Mouse (Mus musculus) forebrain, embryonic 13.5 days (tissue): ENCODE results near the gene Dhh. TPM values are rescaled to one million over a fixed set of nuclear protein-coding genes. Genes with fewer than 3 reads are reported as not detected.

ENCODE experiments used
- ATAC-seq: fragments of 200-750 bp; cut with Nextera tagmentation; 2 replicates; pipeline ENCODE4 v1.8.0; 2017
- H3K27ac ChIP-seq: fragments of 300-500 bp; sonication (generic); 2 replicates; pipeline ENCODE4 v1.5.1; 2015; ENCODE audit warnings: inconsistent platforms, mild to moderate bottlenecking, moderate library complexity
- H3K27me3 ChIP-seq: fragments of 300-500 bp; sonication (generic); 2 replicates; pipeline ENCODE4 v1.6.1; 2015; ENCODE audit warnings: mild to moderate bottlenecking, inconsistent platforms
- H3K36me3 ChIP-seq: fragments of 300-500 bp; sonication (generic); 2 replicates; pipeline ENCODE4 v1.6.1; 2015; ENCODE audit warnings: mild to moderate bottlenecking, inconsistent platforms; ENCODE audit not compliant: poor library complexity, severe bottlenecking
- H3K4me1 ChIP-seq: fragments of 300-500 bp; sonication (generic); 2 replicates; pipeline ENCODE4 v1.6.1; 2015; ENCODE audit warnings: inconsistent platforms
- H3K4me2 ChIP-seq: fragments of 300-500 bp; sonication (generic); 2 replicates; pipeline ENCODE4 v1.6.1; 2015; ENCODE audit warnings: inconsistent platforms, mild to moderate bottlenecking, moderate library complexity
- H3K4me3 ChIP-seq: fragments of 300-500 bp; sonication (generic); 2 replicates; pipeline ENCODE4 v1.5.1; 2015; ENCODE audit warnings: mild to moderate bottlenecking, inconsistent platforms
- H3K9ac ChIP-seq: fragments of 300-500 bp; sonication (generic); 2 replicates; pipeline ENCODE4 v1.6.1; 2015; ENCODE audit warnings: mild to moderate bottlenecking, inconsistent platforms
- H3K9me3 ChIP-seq: fragments of 300-500 bp; sonication (generic); replicated peaks from 2 replicates; pipeline ENCODE4 v1.6.1; 2016; ENCODE audit warnings: inconsistent platforms
- WGBS: fragments of 180-500 bp; shearing (Covaris S2); methylation state at CpG from one replicate; pipeline ENCODE4 v1.1.7; 2015; 5-methylcytosine and 5-hydroxymethylcytosine counted together
- polyA plus RNA-seq: library from polyadenylated mRNA; unstranded; fragments of >200 nt; fragmentation: Nextera tagmentation; extraction: Ambion mirVana; gene quantifications from 2 replicates; pipeline ENCODE4 v1.2.1, GENCODE M21; 2015

The Dhh gene
- polyA plus RNA-seq, 1 experiment from 2014 or later = 0.22 TPM

DNA sequence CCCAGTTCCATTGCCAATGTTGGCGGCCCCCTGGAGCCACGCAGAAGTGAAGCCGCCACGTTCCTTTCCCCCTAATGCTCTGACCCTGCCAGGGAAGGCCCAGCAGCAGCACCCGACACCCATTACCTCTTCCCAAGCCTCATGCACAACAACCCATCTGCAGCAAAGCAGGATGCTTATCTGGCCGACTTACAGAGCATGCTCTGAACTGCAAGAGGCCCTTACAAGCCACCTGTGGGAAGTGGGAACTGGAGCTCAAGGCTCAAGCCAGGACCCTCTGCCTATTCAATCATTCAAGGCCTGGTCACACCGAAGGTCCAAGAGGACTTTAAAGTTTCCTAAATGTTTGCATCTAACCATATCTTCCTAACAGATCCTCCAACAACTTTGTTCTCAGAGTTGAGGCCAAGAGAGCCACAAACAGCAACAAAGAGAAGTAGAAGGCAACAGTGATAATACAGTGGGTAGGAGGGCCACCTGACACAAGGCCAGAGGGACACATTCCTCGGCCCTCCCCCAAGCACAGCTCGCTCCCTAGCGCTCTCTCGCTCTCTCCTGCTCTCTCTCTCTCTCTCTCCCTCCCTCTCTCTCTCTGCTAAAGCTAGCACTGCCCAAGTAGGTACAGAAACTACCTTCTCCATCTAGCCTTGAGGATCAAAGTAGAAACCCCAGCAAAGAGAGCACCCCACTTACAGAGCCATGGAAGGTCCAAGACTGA lies 29.8 kb downstream of the Dhh start:
- Histone ChIP-seq H3K27me3 (no peaks in the 10 kb centered on the region), H3K36me3 (peaks cover 32% of the 10 kb centered on the region), H3K4me2 (peak overlapping the region; percentile 97), H3K9me3 (no peaks in the 10 kb centered on the region), H3K4me1 (peaks cover 42% of the 10 kb centered on the region), H3K27ac (no peak overlapping the region), H3K9ac (peak overlapping the region; percentile 99), H3K4me3 (peak overlapping the region; percentile 99)
- no peak for ATAC-seq
- WGBS = 37% methylated on average over 11 of the region's 11 CpGs

DNA sequence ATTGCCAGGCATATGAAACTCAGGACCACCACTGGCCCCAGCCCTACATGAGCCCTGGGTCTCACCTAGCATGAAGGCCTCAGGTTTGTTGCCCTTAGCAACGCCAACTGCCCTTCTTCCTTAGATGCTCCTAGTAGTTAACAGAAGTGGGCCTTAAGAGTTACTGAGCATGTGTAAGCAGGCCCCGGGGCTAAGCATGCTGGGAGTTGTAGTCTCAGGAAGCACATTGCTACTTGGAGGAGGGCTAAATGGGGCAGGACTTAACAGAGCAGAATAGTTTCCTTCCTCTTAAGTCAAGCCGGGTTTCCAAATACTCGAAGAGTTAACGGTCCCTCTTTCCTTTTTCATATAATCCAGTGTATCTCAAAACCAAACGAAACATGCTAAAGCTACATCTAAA lies 31.0 kb downstream of the Dhh start:
- Histone ChIP-seq H3K9me3 (no peaks in the 10 kb centered on the region), H3K27ac (no peak overlapping the region), H3K4me1 (peaks cover 34% of the 10 kb centered on the region), H3K27me3 (no peaks in the 10 kb centered on the region), H3K9ac (no peak overlapping the region), H3K4me3 (0 out of 2 replicates have a peak overlapping the region, but pooled peaks have one; percentile 4), H3K36me3 (peaks cover 44% of the 10 kb centered on the region), H3K4me2 (peak overlapping the region; percentile 97)
- no peak for ATAC-seq
- 72% methylated on average over 6 of the region's 6 CpGs for WGBS

DNA sequence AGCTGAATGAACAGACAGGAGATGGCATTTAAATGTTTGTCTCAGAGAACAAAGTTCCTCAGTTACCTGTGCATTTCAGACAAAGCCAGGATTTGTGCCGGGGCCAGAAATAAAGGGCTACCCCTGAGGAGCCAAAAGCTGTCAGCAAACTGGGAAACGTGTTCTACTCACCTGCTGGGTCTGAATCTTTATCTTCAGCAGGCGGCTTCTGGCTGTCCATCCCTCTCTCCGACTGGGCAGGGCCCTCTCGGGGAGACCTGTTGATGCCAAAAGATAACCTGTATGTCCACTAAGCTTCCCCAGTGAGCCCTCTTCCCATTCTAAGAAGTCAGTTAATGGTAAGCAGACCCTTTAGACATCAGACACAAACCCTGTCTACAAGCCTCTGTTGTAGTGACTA lies 31.8 kb downstream of the Dhh start:
- Histone ChIP-seq H3K4me2 (no peak overlapping the region), H3K9ac (no peak overlapping the region), H3K36me3 (peaks cover 52% of the 10 kb centered on the region), H3K4me1 (peaks cover 34% of the 10 kb centered on the region), H3K9me3 (no peaks in the 10 kb centered on the region), H3K27me3 (no peaks in the 10 kb centered on the region), H3K4me3 (no peak overlapping the region), H3K27ac (no peak overlapping the region)
- WGBS = 97% methylated on average over 5 of the region's 5 CpGs
- ATAC-seq = no peak

DNA sequence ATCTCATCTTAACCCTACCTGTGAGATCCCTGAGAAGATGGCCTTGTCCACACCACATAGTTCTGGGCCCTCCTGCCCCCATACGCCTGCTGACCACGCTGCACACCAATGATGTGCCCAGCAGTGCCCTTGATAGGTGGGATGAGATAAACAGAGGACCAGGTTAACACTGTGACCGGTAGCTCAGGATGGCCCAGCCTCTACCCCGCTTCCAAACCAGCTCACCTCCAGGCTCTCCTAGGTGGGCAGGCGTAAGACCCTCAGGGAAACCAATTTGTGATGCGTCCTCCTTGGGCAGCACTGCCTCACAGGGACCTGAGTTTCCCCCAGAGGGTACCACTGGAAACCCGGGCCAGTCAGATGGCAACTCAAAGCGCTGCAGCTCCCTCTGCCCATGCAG lies 32.6 kb downstream of the Dhh start:
- H3K27ac ChIP-seq = no peak overlapping the region
- H3K9ac ChIP-seq = peak overlapping the region; percentile 14; the same call in 1 of the 2 replicates
- peaks cover 34% of the 10 kb centered on the region for H3K4me1 ChIP-seq
- no peaks in the 10 kb centered on the region for H3K9me3 ChIP-seq
- H3K4me3 ChIP-seq = no peak overlapping the region
- peaks cover 59% of the 10 kb centered on the region for H3K36me3 ChIP-seq
- no peak overlapping the region for H3K4me2 ChIP-seq
- 95% methylated on average over 8 of the region's 8 CpGs for WGBS
- no peaks in the 10 kb centered on the region for H3K27me3 ChIP-seq
- no peak for ATAC-seq

DNA sequence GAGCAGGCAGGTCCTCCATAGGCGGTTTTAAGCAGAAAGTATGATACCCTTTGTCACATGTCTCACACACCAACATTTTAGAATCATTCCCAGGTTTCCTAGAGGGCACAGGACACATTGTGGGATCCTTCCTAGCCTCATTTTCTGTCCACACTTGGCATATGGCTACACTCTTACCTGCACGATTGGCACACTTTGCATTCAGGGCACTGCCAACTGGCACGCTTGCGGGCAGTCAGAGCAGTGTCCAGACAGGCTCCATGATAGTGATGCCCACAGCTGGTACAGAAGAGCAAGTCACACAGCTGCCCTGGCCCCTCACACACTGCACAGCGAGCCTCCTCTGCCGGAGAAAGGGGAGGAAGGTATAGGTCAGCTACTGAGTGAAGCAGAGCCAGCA lies 33.4 kb downstream of the Dhh start:
- WGBS = 95% methylated on average over 6 of the region's 6 CpGs
- H3K36me3 ChIP-seq = peaks cover 67% of the 10 kb centered on the region

DNA sequence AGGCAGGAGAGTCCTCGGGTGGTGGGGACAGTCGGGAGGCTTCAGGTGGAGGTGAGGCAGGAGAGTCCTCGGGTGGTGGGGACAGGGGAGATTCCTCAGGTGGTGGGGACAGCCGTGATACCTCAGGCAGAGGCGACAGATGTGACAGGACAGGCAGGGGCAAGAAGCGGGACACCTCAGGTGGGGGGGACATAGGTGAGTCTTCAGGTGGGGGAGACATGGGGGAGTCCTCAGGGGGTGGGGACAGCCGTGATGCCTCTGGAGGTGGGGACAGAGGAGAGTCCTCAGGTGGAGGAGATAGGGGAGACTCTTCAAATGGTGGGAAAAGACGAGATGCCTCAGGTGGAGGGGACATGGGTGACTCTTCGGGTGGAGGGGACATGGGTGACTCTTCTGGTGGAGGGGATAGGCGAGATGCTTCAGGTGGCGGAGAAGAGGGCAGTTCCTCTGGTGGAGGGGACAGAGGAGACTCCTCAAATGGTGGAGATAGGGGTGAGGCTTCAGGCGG lies 34.8 kb downstream of the Dhh start:
- Histone ChIP-seq H3K4me3 (no peak overlapping the region), H3K36me3 (peaks cover 82% of the 10 kb centered on the region), H3K4me1 (peaks cover 17% of the 10 kb centered on the region), H3K27me3 (no peaks in the 10 kb centered on the region), H3K27ac (no peak overlapping the region), H3K4me2 (no peak overlapping the region), H3K9ac (no peak overlapping the region), H3K9me3 (no peaks in the 10 kb centered on the region)
- WGBS = 90% methylated on average over 12 of the region's 12 CpGs
- ATAC-seq = no peak

More for the DNA sequence above, 33.4 kb downstream of the Dhh start:
- no peak for ATAC-seq
- H3K9ac ChIP-seq = no peak overlapping the region
- H3K4me3 ChIP-seq = no peak overlapping the region
- no peaks in the 10 kb centered on the region for H3K9me3 ChIP-seq
- H3K4me1 ChIP-seq = peaks cover 31% of the 10 kb centered on the region
- no peak overlapping the region for H3K27ac ChIP-seq
- no peak overlapping the region for H3K4me2 ChIP-seq
- no peaks in the 10 kb centered on the region for H3K27me3 ChIP-seq

DNA sequence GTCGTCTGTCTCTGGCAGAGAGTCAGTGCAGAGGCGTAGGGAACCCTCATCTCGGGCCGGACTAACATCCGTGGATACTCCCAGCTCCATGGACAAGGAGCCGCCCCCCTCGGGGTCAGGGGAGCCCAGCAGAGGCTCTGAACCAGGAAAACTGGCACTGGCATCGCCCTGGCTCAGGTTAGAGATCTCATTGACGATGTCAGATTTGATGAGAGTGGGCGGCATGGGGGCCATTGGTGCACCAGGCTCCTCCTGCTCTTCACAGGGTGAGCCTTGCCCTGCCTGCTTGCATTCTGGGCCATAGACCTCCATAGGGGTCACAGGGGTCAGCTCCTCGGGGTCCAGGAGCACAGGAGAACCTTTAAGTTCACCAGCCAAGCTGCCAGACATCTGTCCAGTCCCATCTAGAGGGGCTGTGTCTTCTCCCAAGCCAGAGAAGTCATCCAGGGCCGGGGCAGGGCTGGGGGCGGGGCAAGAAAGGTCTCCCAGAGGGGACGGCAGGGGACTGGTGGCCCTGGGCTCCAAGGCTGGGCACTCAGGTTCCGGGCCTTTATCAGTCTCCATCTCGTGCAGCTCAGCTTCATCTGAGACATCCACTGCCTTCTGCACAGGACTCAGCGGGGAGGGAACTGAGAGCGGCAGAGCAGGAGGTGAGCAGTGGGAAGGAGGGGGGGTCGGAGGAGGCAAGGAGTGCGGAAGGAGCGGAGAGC lies 36.5 kb downstream of the Dhh start:
- no peak overlapping the region for H3K27ac ChIP-seq
- ATAC-seq = no peak
- no peaks in the 10 kb centered on the region for H3K27me3 ChIP-seq
- H3K36me3 ChIP-seq = peaks cover 98% of the 10 kb centered on the region
- 89% methylated on average over 21 of the region's 21 CpGs for WGBS
- H3K9ac ChIP-seq = no peak overlapping the region
- no peak overlapping the region for H3K4me2 ChIP-seq
- H3K4me1 ChIP-seq = peaks cover under 1% of the 10 kb centered on the region; the same call in 1 of the 2 replicates
- no peaks in the 10 kb centered on the region for H3K9me3 ChIP-seq
- no peak overlapping the region for H3K4me3 ChIP-seq

DNA sequence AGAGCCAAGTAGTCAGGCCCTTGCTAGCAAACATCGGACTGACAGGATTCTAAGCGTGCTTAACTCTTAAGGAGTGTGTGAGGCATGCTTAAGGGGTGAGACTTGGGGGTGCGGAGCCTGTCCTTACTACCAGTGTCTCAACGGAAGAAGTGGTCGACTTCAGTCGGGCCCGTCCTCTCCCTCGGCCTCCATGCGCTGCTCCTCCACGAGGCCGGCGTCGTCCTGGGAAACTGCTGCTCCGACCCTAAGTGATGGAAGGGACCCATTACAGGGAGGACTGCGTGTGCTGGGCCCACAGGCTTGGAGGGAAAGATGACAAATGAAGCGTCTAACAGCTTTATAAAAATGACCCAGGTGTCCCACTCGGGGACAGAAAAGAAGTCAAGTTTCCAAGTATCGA lies 37.4 kb downstream of the Dhh start:
- Histone ChIP-seq H3K4me1 (no peaks in the 10 kb centered on the region), H3K9me3 (no peaks in the 10 kb centered on the region), H3K36me3 (peaks cover 100% of the 10 kb centered on the region), H3K4me3 (no peak overlapping the region), H3K27ac (no peak overlapping the region), H3K9ac (no peak overlapping the region), H3K4me2 (no peak overlapping the region), H3K27me3 (no peaks in the 10 kb centered on the region)
- WGBS = 94% methylated on average over 18 of the region's 18 CpGs
- no peak for ATAC-seq

DNA sequence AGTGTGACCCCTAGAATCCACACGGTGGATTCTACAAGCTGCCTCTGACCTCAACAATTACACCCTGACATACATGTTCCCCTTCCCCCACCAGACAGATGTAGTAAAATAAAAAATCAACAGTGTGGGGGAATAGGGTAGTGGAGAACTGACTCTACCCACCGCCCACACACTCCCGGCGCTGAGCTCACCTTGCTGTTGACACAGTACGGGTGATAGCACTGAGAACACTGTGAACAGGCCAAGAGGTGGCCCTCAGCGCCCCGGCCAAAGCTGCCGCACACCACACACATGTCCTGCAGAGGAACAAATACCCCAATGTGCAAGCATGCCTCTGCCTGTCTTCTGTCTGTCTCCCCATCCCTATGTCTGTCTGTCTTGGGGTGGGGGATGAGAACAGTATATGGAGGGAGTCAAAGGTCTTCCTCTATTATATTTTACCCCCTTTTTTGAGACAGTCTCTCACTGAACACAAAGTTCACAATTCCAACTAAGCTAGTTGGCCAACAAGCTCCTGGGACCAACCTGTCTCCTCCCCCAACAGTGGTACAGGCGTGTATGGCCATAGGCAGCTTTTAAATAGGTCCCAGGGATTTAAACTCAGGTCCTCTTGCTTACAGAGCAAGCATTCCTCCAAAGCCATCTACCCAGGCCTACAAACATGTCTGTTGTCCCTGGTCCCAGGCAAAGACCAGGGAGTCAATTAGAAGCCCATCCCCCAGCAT lies 38.9 kb downstream of the Dhh start:
- Histone ChIP-seq H3K27ac (no peak overlapping the region), H3K4me3 (no peak overlapping the region), H3K9me3 (no peaks in the 10 kb centered on the region), H3K36me3 (peaks cover 100% of the 10 kb centered on the region), H3K4me1 (no peaks in the 10 kb centered on the region), H3K4me2 (no peak overlapping the region), H3K9ac (no peak overlapping the region), H3K27me3 (no peaks in the 10 kb centered on the region)
- 87% methylated on average over 9 of the region's 9 CpGs for WGBS
- no peak for ATAC-seq

DNA sequence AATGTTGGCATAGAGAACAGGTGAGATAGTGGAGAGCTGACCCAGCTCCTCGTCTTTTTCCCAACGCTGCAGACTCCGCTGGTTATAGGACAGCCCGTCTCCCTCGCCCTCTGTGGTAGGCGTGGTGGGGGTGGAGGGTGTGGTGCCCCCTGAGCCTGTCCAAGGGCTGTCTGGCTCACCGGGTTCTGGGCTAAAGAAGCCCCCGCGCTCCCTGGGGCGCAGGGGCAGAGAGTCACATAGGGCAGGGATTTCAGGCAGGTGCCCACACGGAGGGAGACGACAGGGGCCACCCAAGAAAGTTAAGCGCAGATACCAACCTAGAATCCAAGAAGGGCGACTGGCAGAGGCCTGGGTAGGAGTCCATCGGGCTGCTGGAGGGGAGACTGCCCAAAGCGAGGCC lies 44.1 kb downstream of the Dhh start:
- Histone ChIP-seq H3K36me3 (peaks cover 100% of the 10 kb centered on the region), H3K27ac (no peak overlapping the region), H3K4me2 (no peak overlapping the region), H3K4me1 (no peaks in the 10 kb centered on the region), H3K4me3 (no peak overlapping the region), H3K27me3 (no peaks in the 10 kb centered on the region), H3K9me3 (no peaks in the 10 kb centered on the region), H3K9ac (no peak overlapping the region)
- WGBS = 94% methylated on average over 16 of the region's 16 CpGs
- no peak for ATAC-seq

DNA sequence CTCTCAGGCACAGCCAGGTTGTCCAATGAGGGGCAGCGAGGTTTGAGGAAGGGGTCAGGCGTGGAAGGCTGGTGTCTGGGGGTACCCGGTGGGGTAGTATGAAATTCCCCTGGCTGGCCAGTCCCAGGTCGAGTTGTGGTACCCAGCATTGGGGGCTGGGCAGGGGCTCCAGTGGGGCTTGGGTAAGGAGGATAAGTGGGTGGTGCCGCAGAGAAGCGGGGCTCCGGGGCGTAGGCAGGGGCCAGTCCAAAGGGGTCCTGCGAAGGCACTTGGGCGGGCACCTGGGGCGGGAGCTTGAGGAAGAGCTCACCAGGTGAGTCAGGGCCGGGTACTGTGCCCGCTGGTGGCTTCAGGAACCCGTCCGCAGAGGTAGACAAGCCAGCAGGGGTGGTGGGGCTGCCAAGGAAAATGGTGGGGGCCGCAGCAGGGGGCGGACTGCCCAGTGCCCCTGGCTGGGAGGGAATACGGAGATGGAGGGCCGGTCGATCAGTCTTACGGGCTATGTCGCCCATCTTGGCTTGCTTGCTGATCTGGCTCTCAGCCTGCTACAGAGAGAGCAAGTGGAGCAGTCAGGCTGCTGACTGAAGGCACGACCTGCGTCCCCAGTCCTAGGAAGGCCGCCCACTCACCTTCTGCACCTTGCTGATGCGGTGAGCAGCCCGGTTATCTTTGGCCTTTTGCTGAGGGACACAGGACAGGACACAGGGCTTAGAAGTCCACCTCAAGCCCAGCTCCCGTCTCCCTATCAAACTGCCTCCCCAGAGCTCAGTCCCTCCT lies 45.0 kb downstream of the Dhh start:
- H3K4me1 ChIP-seq = no peaks in the 10 kb centered on the region
- H3K27ac ChIP-seq = no peak overlapping the region
- no peak for ATAC-seq
- no peak overlapping the region for H3K4me3 ChIP-seq
- no peaks in the 10 kb centered on the region for H3K27me3 ChIP-seq
- 93% methylated on average over 28 of the region's 28 CpGs for WGBS
- H3K9ac ChIP-seq = no peak overlapping the region
- H3K36me3 ChIP-seq = peaks cover 100% of the 10 kb centered on the region
- H3K4me2 ChIP-seq = no peak overlapping the region
- no peaks in the 10 kb centered on the region for H3K9me3 ChIP-seq
